ENCODE assay signal across 11 mouse cellular contexts in the genomic region with DNA sequence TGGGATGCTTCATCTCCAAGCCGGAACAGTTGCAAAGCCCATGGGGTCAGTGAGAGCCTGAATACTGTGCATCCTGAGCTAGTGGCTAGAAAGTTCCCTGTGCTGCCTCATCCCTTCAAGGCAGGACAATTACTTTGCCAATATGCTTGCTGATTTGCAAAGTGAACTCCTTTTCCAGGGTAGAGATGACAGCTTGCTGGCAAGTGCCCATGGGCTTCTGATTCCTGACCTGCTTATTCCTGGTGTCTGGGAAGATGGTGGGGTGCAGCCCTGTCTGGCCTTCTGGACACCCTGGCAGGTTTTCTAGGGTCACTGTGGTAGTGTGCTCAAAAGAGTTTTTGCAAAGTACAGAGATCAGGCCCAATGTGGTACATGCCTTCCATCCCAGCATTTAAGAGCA.
DNase-seq lines count a peak whose midpoint lies in the region.
"Had no signal": no experiment of that assay in that cellular context is flagged by ENCODE, and none has a peak within 500 bp of the region (broad histone marks: within the 10 kb centered on the region; RNA-seq: fewer than 3 reads in every experiment).

No protein-coding gene starts in this region.

- DNase-seq in cerebellum, adult 11-12 months = peak; percentile 46
- no peak for DNase-seq in cerebellum, adult 11 months
- peak; percentile 54 for DNase-seq in brain, adult 2 months (ENCODE audit: low read depth, low spot score)
- DNase-seq in cerebellum, adult 9-10 months = peak; percentile 37
- DNase-seq in cerebellum, postnatal 14 days = peak; percentile 24 to 34
- DNase-seq in lung, adult 18-20 months = no peak
- no peak for DNase-seq in layer of hippocampus, adult 11-12 months (ENCODE audit: low spot score)
- DNase-seq: adrenal gland, adult 2 months; adrenal gland, postnatal 10 days; adrenal gland, postnatal 25 days; embryo, embryonic 11 days had no signal

Comparison
In these comparisons a context has a peak if more than half of its experiments do, and no peak if none do; other contexts are left out.
1. DNase-seq: peak in cerebellum, adult 11-12 months (single experiment), brain, adult 2 months (single experiment), cerebellum, adult 9-10 months (single experiment) and cerebellum, postnatal 14 days (2 of 2); none in cerebellum, adult 11 months (single experiment), lung, adult 18-20 months (0 of 2) and layer of hippocampus, adult 11-12 months (single experiment).